Mouse (Mus musculus): ENCODE measurements around the gene Pcsk6.
A peak's percentile ranks its signal among the peaks of the same experiment; 100 is the strongest.
"Not testable (repeated sequence)": the region's sequence is repeated elsewhere in the genome, so short reads cannot be mapped to it uniquely, and the experiment has no call there.

The Pcsk6 gene

GRCm38 (mm10) chr7:65861591-65862472, at the start of gene Pcsk6:
Gene Pcsk6 (plus strand): TSS chr7:65861734.
- no peak for DNase-seq (ENCODE audit: low read depth)

GRCm38 (mm10) chr7:65813611-65814212, 47.8 kb upstream of the Pcsk6 start:
- no peak for DNase-seq (ENCODE audit: low read depth)

- DNase-seq (ENCODE audit: low read depth), result no peak
Measured at GRCm38 (mm10) chr7:65817564-65817963, 44.0 kb upstream of the Pcsk6 start.

GRCm38 (mm10) chr7:65820391-65820790, 41.1 kb upstream of the Pcsk6 start:
- DNase-seq (ENCODE audit: low read depth), result no peak

GRCm38 (mm10) chr7:65821901-65822300, 39.6 kb upstream of the Pcsk6 start:
- not testable (repeated sequence) for DNase-seq (ENCODE audit: low read depth)

GRCm38 (mm10) chr7:65822506-65823119, 38.9 kb upstream of the Pcsk6 start:
- peak; percentile 57 for DNase-seq (ENCODE audit: low read depth)

GRCm38 (mm10) chr7:65839756-65840155, 21.8 kb upstream of the Pcsk6 start:
- no peak for DNase-seq (ENCODE audit: low read depth)

DNA sequence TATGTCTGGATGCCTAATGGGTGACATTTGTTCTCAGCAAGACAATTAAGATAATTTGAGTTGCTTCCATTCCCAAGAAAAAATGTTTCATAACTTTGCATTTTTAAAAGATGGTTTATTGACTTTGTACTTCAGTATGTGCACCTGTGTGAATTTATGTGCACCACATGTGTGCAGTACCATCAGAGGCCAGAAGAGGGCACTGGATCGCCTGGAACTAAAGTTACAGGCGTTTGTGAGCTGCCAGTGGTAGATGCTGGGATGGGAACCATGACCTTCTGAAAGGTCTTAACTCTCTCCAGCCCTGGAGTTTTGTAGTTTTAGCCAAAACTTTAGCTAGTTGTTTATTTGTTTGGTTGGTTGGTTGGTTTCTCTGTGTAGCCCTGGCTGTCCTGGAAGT, 18.3 kb upstream of the Pcsk6 start:
- no peak for DNase-seq (ENCODE audit: low read depth)

- DNase-seq (ENCODE audit: low read depth), result no peak
Measured at GRCm38 (mm10) chr7:65860981-65861380, 553 bp upstream of the Pcsk6 start.

GRCm38 (mm10) chr7:65862473-65863176, 1.1 kb downstream of the Pcsk6 start:
- no peak for DNase-seq (ENCODE audit: low read depth)

GRCm38 (mm10) chr7:65869173-65869572, 7.6 kb downstream of the Pcsk6 start:
- no peak for DNase-seq (ENCODE audit: low read depth)

DNA sequence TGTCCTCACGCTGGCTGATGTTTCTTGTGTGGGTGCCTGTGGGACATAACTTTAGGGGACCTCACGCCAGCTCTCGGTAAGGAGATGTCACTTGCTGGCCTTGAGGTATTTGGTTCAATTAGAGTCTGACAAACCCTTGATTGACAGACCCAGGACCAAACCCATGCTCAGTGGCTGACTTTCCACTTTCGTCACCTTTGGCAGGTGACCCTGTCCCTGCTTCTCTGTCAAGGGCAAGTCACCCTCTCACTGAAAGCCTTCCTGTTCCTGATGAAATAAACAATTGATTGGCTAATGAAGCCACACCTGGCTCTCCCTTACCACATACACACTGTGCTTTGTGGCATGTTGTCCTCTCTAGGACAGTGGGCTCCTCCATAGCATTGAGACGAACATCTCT, 8.3 kb downstream of the Pcsk6 start:
- no peak for DNase-seq (ENCODE audit: low read depth)

DNA sequence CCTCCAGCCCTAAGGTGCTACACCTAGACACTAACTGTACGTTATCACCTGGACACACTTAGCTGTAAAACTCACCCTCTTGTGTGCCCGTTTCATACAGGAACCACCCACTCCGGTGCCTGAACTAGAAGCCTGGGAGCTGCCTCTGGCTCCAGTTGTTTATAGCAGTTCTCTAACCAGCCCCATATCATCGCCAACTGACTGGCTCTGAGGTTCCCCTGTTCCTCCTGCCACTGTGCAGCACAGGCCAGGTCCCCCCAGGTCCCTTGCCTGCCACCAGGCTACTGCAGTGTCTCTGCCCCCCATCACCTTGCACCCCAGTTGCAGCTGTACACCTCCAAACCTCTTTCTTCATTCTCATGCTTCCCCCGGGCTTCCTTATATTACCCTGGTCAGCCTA, 8.7 kb downstream of the Pcsk6 start:
- no peak for DNase-seq (ENCODE audit: low read depth)

DNA sequence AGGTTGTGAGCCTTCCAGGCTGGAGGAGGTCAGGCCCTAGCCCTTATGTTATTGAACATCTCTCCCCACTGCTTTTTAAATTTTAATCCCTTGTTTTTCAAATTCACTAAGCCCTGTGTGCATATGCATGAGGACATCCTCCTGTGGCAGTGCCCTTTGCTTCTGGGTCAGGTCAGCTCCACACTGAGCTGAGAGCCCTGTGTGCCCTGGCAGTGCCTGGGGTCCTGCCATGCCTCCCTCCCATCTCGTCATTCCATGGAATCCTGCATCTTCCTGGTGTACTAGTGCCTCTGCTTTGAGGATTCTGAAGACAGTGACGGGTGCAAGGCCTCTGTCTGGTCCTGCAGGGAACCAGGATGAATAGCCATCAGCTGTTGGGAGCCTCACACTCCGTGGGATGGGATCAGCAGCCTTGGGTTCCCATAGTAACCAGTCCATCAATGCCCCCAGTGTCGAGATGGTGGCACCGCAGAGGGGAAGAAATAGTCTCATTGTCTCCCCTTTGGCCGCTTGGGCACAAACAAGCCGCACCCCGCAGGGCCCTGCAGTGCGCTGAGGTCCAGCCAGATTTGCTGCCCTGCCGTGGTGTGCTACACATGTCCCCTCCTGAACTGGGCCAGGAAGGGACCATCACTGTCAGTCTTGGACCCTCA, 9.5 kb downstream of the Pcsk6 start:
- no peak for DNase-seq (ENCODE audit: low read depth)

- DNase-seq (ENCODE audit: low read depth), result no peak
Measured at GRCm38 (mm10) chr7:65871851-65872250, 10.3 kb downstream of the Pcsk6 start.

DNA sequence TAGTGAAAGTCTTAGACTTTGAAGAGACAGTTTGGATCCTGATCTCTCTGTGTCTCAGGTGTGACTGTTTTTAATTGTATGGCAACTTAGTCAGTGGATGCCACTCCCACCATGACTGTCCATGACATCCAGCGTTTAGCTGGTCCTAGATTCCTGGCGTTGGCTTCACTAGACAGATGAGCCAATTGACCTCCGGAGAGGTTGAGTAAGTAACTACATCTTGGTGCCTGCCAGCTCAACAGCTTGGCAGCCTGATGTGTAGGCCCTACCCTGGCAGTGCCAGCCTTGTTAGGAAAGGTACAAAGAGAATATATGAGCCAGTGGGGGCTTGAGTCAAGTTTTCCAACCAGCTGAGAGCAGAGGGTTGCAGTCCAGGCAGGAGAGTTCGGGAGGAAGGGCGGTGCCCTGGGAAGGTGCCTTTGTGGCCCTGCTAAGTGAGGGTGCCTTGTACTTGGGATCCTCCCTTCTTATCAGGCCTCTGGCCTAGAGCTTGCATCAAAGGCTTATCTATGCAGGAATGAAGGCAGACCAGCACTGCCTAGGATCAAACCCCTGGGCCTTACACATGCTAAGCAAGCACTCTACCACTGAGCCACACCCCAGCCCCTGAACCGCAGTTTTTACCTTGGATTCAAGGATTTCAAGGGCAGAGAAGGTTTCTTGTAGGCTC, 11.8 kb downstream of the Pcsk6 start:
- no peak for DNase-seq (ENCODE audit: low read depth)

GRCm38 (mm10) chr7:65873902-65874301, 12.4 kb downstream of the Pcsk6 start:
- no peak for DNase-seq (ENCODE audit: low read depth)

DNA sequence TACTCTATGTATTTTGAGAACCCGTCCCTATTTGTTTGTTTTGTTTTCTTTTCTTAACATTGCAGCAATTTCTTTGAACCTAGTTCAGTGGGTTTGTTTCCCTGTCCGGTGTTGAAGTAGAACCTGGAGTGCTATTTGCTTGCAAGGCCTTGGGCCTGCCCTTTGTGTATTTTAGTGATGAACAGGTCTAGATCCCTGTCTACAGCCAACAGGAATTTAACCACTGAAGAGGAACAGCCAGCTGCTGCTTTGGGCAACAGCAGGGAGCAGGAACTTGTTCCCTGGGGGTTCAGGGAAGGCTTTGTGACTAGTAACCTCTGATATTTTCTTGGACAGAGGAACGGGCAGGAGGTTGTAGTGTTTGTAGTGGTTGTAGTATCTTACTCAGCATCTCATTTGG, 15.1 kb downstream of the Pcsk6 start:
- DNase-seq (ENCODE audit: low read depth), result no peak

GRCm38 (mm10) chr7:65878234-65878633, 16.7 kb downstream of the Pcsk6 start:
- DNase-seq (ENCODE audit: low read depth), result no peak

DNA sequence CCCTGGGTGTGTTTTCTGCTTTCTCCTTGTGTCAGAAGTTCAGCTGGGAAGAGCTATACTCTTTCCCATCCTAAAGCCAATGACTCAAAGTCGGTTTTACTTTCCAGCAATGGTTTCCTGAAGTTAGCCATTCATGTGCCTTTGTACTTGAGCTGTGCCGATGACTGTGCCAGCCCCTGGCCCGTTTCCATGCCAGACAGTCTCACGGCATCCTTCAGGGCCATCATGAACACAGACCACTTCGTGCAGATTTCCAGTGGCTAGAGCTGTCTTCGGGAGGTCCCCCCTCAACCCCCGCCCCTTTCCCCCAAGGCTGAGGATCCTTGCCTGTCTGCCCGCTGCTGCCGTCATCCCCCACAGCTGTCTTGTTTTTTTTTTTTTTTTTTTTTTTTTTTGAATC, 17.8 kb downstream of the Pcsk6 start:
- DNase-seq (ENCODE audit: low read depth), result no peak

- DNase-seq (ENCODE audit: low read depth), result no peak
Measured at GRCm38 (mm10) chr7:65880666-65881289, 19.2 kb downstream of the Pcsk6 start.
